Mouse (Mus musculus) cerebellum, postnatal 14 days (tissue): ENCODE measurements at regions not wholly inside any gene's neighbourhood (a gene's known extent, or its start where the extent isn't known, plus 50 kb on each side); places are given as distances from the start of the nearest gene placed in this dataset.

Experiments used
- DNase-seq, 2 experiments: peaks; one replicate each; pipeline ENCODE4 v3.0.0; 2021; ENCODE audit warnings: mixed read lengths in 2 of 2

DNA sequence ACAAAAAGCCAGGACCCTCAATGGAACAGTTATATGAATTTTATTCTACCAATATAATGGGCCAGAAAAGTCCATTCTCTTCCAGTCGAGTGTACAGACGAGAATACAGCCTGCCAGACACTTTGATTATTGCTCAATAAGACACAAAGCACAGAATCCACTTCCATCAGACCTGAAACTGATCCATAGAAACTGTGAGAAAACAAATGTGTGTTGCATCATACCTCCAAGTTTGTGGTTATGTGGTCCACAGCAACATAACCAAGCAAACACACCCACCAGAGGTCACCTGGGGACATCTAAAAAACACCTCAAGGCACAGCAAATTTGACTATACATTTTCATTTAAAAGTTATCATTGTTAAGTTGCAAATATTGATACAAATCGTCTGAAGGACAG is 183.2 kb downstream of the 4933412E24Rik start:
- DNase-seq, result no peak

DNA sequence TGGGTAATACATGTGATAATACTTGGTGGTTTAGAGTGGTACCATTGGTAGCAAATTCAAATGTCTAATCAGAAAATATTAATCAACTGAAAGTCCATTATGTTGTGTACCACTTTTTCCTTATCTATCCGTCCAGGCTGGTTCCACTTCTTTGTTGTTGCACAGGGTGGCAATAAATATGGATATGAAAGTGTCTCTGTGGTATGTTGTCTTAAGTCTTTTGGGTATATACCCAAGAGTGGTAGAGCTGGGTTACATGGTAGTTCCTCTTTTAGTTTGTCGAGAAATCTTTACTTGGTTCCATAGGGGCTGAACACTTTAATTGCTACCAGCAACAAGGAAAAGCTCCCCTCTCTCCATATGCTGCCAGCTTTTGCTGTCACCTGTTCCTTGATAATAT is 184.9 kb downstream of the 4933412E24Rik start:
- no peak for DNase-seq

DNA sequence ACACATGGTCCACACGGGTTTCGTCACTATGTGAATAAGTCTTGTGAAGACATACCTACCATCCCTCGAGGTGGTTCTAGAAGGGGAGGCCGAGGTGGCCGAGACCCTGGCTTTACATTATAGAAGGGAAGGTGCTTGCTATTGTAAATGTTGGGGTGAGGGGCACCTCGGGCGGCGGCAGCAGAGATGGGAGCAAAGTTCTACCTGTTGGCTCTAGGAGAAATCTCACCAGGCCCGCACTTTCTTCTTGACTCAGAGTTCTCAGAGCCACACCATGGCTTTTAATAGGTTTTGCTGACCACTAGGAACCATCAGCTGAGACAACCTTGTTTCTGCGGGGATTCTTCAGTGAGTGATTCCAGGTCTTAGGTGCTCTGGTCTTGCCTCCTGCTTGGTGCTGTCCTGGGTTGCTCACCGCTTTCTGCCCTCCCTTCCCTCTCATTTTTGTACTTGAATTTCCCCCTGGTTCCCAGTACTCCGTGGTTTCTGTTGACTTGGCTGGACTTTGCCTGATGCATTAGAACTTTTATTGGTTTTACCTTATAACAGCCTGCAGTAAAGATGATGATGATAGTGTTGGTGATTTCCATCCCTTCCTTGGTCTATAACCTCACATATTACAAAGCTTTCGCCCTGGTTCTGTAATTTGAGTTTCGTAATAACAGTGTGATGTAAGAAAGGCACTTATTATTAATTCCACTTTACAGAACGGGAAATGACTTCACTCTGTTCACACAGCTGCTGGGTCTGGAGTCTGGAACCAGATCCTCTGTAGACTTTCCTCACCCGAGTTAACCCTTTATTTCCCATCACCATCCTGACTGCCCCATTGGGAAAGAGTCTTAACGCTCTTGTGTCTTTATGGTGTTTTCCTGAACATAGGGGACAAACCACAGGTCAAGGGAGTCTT is 185.6 kb downstream of the 4933412E24Rik start:
- no peak for DNase-seq

DNA sequence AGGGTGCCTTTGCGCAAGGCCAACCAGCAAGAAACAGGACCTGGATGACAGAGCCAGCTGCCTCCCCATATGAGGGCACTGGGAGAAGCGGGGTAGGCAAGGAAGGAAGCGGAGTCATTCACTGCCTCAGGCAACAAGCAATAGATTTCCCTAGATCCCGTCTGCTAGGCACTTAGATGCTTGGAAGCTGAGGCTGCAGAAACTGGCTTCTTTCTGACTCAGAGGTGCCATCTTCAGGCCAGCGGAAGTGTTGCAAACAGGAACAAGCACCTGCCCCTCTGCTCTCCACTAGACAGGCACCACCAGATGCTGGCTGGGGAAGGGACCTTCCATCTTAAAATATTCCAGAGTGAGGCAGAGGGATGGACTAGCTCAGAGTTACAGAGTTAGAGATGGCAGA is 188.0 kb downstream of the 4933412E24Rik start:
- DNase-seq, result peak; percentile 88 to 89

DNA sequence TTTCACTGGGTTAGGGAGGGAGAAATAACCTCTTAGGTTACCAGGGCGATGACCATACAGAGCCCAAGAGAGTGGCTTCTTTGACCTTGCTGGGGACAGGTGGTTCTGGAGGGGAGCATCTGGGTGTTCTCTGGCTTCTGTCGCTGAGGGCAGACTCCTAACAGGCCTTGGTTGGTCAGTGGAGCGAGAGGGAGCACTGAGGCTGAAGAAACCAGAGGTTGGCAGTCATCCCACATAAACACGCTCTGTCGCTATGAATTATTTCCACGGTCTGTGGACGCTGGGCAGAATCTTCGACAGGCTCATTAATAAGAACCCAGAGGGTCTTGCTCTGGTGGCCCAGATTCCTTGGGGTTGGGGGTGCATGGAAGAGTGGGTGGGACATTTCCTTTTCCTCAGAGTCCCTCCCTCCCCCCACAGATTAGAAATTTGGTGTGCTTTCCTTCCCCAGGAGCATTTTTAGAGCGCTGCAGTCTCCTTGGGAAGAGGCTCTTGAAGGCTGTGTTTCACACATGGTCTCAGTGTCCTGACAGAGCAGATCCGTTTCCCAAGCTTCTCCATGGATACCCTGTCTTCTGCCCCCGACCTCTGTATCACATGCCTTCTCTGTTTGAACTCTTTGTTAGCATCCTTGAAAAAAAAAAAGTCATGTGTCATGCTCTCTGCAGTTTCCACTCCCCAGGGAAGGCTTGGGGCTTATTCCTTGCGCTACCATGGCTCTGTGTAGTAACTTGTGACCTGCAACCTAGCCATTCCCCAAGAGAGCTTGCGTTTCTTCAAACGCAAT is 190.1 kb downstream of the 4933412E24Rik start:
- DNase-seq, result peak; percentile 85

DNA sequence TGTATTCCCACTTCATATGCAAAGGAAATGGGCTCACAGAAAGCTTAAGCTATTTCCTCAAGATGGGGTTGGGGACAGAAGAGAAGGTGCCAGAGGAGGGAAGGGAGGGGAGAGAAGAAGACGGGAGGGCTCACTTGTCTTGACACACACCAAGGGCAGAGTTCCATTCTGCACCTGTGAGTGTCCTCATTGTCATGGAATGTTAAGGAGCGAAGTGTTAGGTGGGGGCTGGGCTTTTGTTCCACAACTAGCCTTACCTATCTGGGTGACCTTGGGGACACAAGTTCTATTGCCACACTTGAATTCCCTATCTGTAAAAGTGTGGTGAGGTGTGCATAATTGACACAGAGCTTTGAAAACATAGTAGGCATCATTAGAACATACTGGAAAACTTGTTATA is 192.5 kb downstream of the 4933412E24Rik start:
- DNase-seq, result no peak

DNA sequence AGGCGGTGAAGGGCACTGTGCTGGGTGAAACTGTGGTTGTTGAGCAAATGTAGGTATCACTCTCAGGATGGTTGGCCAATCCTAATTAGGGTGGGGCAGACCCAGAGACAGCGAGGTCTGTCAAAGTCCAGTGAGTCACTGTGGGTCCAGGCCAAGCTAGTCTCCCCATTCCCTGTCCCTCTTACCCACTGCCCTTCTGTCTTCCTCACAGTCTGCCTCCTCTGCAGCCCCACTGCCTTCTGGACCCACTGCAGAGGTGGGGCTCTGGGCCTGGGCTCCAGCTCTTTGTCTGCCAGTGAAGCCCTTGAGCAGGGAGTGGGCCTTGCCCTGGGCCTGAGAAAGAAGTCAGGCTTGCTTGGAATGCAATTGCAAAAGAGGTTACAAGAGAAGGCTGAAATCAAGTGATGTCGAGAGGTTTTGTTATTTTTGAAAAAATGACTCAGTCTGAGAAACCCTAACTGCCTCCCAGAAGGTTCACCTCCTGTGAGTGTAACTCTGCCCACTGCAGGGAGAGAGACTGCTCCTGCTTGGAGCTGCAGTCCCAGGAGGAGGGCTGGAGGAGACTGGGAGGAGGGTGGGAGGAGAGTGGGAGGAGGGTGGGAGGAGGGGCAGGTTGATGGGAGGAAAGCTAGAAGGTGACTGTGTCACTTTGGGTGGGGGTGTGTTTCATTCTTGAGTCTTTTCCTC is 193.3 kb downstream of the 4933412E24Rik start:
- no peak for DNase-seq

DNA sequence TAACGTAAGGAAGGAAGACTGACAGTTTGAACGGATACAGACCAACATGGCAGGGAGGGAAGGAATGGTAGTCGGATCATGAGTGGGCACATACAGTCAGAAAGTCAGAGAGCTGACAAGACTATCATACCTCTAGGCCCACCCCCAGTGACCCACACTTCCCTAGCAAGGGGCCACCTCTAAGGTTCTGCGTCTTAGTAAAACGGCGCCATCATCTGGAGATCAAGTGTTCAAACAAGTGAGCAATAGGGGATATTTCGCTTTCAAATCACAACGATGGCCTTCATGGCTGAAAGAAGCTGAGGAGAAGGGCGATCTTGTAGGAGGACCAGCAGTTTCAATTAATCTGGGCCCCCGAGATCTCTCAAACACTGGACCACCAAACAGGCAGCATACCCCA is 196.1 kb downstream of the 4933412E24Rik start:
- DNase-seq, result no peak

DNA sequence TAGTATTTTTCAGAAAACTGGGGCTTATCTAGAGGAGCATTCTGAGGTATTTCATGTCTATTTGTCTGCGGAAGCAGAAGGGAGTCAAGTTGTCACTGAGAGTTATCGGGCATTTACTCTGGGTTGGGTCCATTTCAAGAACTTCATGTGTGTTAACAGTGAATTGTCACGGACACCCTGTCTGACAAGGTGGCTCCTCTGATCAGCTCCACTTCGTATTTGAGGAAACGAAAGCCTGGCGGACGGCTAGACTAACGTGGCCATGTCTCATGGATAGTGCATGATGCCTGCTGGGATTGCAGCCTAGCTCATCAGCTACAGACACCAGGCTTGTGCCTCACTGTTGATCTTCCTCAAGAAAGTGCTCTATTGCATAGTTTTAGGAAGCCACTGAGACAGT is 200.4 kb downstream of the 4933412E24Rik start:
- DNase-seq, result no peak

DNA sequence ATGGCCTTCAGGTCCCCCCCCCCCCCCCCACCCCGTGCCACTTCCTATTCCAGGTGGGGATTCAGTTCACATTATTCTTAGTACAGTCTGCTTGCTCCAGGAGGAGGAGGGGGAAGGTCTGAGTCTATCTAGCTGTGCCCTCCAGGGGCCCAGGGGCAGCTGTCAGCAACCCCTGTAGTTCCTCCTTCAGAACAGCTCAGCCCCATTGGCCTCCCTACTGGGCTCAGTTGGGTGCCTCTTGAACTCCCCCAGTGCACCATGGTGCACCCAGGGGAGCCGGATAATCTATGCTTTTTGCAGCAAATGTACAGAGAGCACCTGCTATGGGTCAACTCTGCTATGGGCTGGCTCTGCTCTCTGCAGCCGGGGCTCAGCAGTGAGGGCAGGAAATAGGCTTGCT is 204.8 kb downstream of the 4933412E24Rik start:
- DNase-seq, result no peak

DNA sequence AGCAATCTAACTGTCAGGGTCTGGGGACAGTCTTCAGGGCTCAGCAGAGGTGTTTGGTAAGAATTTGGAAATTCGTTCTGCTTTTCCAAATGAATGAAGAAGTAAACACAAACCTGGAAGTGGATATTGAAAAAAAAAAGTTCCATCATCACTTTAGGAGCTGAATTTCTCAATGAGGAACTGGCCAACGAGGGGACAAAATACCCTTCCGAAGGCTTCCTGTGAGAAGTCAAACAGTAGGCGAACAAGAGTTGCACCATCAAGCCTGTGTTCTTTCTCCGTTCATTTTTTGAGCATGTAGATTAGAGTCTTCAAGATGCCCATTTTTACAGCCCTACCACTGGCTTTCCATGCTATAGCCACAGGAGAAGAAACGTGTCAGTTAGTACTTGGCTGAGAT is 207.1 kb downstream of the 4933412E24Rik start:
- no peak for DNase-seq

DNA sequence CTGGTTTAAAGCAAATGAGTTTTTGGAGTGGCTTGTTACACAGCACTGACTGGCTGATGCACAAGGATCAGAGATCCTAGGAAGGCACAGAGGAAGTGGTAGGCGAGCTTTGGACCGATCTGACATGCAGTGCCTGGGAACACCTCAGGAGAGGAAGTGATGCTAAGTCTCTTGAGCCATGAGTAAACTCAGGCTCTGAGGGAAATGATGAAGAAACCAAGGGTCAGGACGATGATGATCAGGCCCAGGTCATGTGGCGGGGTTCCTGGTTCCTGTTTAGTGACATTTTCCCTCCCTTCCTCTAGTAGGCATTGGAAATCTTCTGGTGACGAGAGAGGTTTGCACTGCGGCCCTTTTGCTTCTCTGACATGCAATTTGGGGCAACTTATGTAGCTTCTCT is 208.7 kb downstream of the 4933412E24Rik start:
- DNase-seq, result no peak

DNA sequence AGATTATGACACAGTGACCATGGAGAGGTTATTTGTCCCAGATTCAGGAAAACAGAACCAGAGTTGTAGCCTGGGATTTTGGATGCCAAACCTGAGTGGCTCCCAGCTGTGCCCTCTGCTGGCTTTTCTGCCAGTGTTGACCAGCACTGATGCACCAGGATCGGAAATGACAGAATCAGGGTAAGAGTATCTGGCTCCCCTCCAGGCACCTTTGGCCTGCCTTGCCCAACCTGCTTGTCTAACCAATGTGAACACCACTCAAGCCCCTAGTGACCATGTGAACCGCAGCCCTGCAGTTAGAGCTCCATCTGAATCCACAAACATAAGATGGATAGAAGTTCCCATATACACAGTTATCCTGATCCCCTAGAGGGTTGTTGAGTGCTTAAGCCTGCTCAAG is 210.6 kb downstream of the 4933412E24Rik start:
- no peak for DNase-seq

DNA sequence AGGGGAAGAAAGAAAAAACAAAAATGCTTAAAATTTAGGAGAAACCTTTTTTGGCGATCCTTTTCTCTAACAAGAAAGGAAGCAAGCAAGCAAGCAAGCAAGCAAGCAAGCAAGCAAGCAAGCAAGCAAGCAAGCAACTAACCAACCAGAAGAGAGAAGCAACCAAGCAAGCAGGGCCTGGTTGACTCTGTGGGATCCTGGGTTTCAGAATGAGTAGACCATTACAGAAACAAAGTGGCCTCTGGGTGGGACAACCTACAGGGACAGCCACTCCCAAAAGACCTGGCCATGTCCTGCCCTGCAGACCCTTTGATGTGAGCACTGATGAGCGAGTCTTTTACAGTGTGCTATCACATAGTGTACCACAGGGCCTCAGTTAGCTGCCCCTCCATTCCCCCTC is 211.6 kb downstream of the 4933412E24Rik start:
- DNase-seq, result no peak

DNA sequence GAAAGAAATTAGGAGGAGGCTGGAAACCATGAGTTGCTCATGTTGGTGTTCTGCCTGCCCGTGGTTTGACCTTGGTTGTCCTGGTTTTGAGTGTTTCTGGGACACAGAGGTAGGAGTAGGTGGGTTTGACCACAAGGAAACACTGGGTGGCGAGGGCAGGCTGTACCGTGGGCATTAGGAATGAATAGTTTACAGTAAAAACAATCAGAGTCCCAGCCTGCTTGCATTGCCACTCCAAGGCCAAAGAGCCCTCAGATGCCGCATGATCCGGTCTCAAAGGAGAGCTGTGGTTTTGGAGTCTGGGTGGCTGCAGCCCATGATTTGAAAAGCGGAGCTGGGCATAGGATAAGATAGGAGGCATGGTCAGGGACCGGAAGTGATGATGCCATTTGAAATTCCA is 212.0 kb downstream of the 4933412E24Rik start:
- no peak for DNase-seq

DNA sequence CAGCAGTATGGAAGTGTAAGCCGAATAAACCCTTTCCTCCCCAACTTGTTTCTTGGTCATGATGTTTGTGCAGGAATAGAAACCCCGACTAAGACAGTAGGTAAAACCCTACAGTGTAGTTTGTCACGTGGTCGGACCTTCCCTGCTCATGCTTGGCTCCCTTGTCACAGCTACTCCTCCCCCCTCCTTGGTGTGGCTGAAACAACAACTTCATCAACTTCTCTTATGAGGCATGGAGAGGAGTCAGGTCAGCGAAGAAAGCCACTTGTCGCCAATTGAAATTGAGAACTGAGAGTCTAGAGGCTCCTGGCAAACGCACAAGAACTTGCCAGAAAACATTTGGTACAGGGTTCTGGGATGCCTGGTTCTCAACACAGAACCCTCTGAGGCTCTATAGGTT is 214.1 kb downstream of the 4933412E24Rik start:
- DNase-seq, result no peak

DNA sequence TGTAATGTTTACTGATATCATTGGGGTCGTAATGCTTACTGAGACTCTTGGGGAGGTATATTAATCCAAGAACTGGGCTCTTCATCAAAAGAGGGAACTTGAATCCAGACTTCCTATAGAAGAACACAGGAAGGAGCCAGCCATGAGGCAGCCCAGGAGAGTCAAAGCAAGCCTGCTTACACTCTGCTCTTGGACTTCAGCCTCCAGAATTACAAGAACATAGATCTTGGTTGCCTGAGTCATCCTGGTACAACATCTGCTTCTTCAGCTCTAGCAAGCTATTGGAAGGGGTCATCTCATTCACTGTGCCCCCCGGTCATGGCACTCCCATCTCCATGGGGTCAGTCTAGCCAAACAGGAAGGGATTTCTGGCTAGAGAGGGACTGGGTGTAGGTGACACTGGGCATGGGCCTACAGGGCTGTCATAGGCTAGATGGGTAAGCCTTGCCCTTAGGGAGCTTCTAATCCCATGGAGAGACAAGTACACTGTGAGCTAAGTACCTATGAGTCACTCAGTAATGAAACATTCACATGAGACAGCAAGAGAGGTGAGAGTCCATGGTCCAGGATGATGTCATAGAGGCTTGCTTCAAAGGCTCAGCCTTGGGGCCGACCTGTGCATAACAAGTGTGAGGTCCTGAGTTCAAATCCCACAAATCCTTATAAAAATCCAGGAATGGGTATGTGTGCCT is 217.1 kb downstream of the 4933412E24Rik start:
- DNase-seq, result no peak

DNA sequence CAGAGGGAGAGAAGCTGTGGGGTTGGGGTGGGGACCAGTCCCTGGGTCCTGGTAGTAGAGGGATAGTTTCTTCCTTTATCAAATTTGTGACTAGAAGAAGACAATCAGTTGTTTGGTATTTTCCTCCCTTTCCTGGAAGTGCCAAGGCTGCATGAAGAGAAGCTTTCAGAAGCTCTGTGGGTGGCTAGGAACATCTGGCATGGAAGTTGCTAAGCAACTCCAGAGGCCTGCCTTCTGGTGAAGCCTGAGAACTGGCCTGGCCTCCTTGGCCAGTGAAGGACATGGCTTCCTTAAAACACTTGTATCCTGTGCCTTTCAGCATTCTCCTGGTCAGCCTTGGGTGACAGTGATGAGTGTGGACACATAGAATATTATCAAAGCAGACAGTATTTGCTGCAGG is 217.9 kb downstream of the 4933412E24Rik start:
- no peak for DNase-seq

DNA sequence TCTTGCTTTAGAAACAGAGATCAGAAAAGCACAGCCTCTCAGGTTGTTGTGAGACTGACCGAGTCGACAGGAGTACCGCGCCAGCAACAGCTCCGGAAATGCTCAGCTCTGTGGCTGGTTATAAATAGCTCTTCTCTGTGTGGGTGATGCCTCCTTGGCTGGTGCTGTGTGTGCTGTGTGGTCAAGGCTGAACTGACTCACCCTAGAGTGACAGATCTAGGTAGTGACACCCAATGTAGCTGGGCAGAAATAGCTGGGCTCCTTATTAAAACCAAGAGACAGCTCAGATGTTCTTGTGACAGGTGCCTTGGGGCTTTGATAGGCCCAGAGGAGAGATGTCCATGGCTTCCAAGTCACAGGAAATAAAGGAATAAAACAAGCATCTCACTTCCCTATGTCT is 220.7 kb downstream of the 4933412E24Rik start:
- peak; percentile 65 to 66 for DNase-seq

DNA sequence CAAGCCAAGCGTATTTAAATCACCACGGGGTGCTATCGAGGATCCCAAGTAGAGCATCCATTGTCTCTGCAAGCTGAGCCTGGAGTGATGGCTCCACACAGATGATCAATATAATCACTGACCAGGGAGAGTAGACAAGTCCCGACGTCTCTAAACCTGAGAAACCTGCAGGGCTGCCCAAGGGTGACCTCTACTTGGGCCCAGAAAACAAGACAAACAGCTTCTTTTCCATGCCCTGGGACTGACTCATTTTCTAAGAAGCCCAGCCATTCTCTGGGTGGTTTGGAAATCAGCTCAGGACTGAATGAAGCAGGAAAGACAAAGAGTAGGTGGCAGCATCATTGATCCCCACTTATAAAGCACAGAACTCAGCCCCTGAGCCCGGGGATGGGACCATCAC is 221.5 kb downstream of the 4933412E24Rik start:
- DNase-seq, result no peak

DNA sequence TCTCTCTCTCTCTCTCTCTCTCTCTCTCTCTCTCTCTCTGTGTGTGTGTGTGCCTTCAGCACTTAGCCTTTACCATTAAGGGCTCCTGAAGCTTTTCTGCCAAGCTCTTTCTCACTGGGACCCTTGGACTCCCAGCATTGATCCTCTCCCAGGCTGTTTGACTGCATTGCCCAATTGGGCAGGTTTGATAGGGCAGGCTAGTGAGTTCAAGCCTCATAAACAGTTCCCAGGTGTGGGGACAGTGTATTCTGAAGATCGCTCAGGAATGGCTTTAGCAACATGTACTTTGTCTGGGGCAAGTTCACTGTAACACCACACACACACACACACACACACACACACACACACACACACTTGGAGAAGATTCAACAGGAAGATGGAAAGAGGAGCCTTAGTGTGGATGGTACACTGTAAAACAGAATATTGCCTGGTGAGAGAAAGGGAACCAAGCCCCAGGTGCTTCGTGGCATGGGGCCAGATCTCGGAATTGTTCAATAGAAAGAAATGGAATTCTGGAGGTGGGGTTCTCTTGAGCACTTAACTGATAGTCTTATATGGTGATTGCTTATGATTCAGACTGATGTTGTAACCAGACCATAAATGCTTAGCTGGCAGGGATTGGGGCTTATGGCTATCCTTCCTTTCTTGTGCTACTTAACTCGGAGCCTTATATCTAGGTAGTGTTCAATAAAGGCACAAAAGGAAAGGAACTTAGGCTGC is 229.5 kb downstream of the 4933412E24Rik start:
- no peak for DNase-seq

DNA sequence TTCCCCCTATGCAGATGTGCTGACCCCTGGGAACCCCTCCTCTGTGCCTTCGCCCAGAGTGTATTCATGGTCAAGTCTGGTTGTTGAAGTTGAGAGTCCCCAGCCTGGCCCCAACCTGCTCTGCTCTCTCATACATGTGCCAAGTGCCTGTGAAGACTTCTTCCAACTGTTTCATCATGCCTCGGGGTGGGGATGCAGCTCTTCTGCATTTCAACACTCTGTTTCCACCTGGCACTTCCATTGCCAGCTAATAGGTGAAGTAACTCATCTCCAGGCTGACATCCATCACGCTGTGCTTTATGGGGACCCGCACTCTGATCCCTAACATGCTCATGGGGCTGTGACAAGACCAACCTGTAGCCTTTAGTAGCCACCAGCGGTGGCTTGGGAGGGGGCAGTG is 230.4 kb downstream of the 4933412E24Rik start:
- DNase-seq, result no peak
